Mouse (Mus musculus): Measurements from ENCODE around the gene Nmur1. TPM values are rescaled to one million over a fixed set of nuclear protein-coding genes. Genes with fewer than 3 reads are reported as not detected.

Nmur1 gene
- polyA plus RNA-seq, 1 experiment from 2014 or later = not detected

DNA sequence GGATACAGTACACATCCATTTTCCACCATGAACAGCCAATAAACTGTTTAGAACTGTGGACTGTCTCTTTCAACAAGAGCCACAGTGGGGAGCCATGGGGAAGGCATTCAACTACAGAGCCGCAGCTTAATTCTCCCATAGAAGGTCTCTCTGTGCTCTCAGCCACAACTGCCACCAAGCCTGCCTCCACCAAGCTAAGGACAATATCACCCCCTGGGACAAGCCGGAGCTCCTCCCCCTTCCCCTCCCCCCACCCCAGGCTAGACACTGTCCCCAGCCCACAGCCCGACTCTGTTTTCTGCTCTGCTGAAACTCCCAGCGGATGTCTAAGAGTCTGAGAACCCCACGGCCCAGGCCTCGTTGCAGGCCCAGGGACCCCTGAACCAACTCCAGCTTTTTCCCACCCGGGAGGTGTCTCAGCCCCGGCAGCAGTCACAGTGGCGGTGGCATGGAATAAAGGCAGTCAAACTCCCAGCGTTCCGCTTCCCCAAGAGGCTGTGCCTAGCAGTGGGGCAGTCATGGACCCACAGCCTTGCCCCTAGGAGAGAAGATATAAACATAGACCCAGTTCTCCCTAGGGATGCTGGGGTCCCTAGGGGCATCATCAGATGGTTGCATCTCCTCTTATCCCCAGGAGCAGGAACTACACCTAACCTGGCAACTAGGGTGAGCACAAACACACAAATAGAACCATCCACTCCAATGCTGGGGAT, 1.0 kb downstream of the Nmur1 start:
- Histone ChIP-seq H3K9me3 (no peaks in the 10 kb centered on the region), H3K27me3 (no peaks in the 10 kb centered on the region), H3K4me1 (peaks cover 16% of the 10 kb centered on the region), H3K4me2 (no peak overlapping the region), H3K36me3 (no peaks in the 10 kb centered on the region), H3K9ac (no peak overlapping the region), H3K27ac (peak overlapping the region; percentile 22; the same call in 1 of the 2 replicates), H3K4me3 (no peak overlapping the region)
- 19% methylated on average over 11 of the region's 11 CpGs for WGBS
- ATAC-seq (ENCODE audit: insufficient number of reproducible peaks, insufficient read depth, low FRiP score, low TSS enrichment, low read depth) = no peak

DNA sequence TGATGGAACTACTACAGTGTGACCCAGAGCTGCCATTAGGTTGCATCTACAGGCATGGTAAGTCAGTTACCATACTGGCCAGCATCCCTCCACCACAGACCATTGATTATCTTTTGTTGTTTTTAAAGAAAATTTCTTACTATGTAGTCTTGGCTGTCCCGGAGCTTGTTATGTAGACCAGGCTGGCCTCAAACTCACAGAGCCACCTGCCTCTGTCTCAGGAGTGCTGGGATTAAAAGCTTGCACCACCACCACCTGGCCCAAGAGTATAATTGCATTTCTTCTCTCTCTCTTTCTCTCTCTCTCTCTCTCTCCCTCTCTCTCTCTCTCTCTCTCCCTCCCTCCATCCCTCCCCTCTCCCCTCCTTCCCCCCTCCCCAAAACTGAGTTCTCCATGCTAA, 1.7 kb downstream of the Nmur1 start:
- Histone ChIP-seq H3K27me3 (no peaks in the 10 kb centered on the region), H3K9me3 (no peaks in the 10 kb centered on the region), H3K9ac (no peak overlapping the region), H3K4me2 (no peak overlapping the region), H3K4me1 (peaks cover 16% of the 10 kb centered on the region), H3K27ac (no peak overlapping the region), H3K36me3 (no peaks in the 10 kb centered on the region), H3K4me3 (no peak overlapping the region)
- no peak for ATAC-seq (ENCODE audit: insufficient number of reproducible peaks, insufficient read depth, low FRiP score, low TSS enrichment, low read depth)
- WGBS = 84% methylated on average over 1 of the region's 1 CpGs

DNA sequence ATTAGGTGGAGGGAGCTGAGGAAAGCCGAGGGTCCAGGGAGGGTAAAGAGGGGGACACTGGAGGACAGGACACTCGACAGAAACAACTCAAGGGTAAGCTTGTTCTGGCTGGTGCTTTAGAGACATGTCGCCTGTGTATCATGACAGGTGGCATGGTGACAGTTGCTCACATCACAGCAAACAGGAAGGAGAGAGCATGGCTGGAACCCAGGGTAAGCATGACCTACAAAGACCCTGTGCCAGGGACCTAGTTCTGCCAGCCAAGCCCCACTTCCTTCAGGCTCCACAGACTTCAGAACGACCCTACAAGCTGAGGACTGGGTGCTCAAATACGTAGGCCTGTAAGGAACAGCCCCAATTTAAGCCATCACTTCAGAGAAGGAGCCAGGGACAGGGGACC, 2.1 kb downstream of the Nmur1 start:
- no peaks in the 10 kb centered on the region for H3K9me3 ChIP-seq
- no peak overlapping the region for H3K27ac ChIP-seq
- no peaks in the 10 kb centered on the region for H3K27me3 ChIP-seq
- WGBS = 72% methylated on average over 5 of the region's 5 CpGs
- no peak overlapping the region for H3K9ac ChIP-seq
- ATAC-seq (ENCODE audit: insufficient number of reproducible peaks, insufficient read depth, low FRiP score, low TSS enrichment, low read depth) = no peak
- H3K36me3 ChIP-seq = no peaks in the 10 kb centered on the region
- H3K4me2 ChIP-seq = no peak overlapping the region
- H3K4me3 ChIP-seq = no peak overlapping the region
- peaks cover 16% of the 10 kb centered on the region for H3K4me1 ChIP-seq

DNA sequence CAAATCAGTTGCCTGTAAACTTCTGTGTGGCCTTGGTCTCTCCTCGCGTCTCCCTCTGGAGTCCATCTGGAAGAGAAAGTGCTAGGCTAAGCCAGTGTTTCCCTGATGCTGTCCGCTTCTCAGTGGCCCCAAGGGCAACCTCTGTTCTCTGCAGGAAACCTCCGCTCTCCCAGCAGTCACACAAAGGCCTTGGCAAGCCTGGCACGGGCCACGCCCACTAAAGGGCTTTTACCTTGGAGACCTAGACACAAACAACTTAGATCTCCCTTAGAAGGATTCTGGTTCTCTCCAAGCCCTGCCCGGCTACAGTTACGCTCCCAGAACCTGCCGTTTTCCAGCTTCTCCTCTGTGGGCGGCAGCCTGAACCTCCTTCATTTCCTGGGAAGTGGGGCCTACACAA, 5.0 kb downstream of the Nmur1 start:
- H3K4me2 ChIP-seq = no peak overlapping the region
- no peaks in the 10 kb centered on the region for H3K36me3 ChIP-seq
- 0 out of 2 replicates have a peak overlapping the region, but pooled peaks have one; percentile 39 for H3K27ac ChIP-seq
- H3K4me1 ChIP-seq = peaks cover 16% of the 10 kb centered on the region
- 0 out of 2 replicates have a peak overlapping the region, but pooled peaks have one; percentile 16 for H3K9ac ChIP-seq
- no peaks in the 10 kb centered on the region for H3K9me3 ChIP-seq
- no peak for ATAC-seq (ENCODE audit: insufficient number of reproducible peaks, insufficient read depth, low FRiP score, low TSS enrichment, low read depth)
- no peak overlapping the region for H3K4me3 ChIP-seq
- H3K27me3 ChIP-seq = no peaks in the 10 kb centered on the region
- WGBS = 33% methylated on average over 10 of the region's 10 CpGs

DNA sequence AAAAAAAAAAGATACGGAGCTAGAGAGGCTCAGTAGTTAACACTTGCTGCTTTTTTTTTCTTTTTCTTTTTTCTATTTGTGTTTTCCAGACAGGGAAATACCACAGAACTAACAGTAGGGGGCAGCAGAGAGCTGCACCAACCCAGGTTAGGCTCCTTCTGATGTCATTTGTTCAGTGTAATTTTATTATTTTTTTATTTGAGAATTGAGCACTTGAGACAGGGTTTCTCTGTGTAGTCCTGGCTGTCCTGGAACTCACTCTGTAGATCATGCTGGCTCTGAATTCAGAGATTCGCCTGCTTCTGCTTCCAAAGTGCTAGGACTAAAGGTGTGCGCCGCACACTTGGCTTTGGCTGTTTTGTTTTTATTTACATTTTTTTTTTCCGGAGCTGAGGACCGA, 9.7 kb downstream of the Nmur1 start:
- WGBS = 67% methylated on average over 6 of the region's 6 CpGs
- Histone ChIP-seq H3K36me3 (no peaks in the 10 kb centered on the region), H3K4me2 (no peak overlapping the region), H3K4me3 (no peak overlapping the region), H3K27ac (no peak overlapping the region), H3K9ac (no peak overlapping the region), H3K27me3 (no peaks in the 10 kb centered on the region), H3K9me3 (no peaks in the 10 kb centered on the region), H3K4me1 (peaks cover 5% of the 10 kb centered on the region)
- no peak for ATAC-seq (ENCODE audit: insufficient number of reproducible peaks, insufficient read depth, low FRiP score, low TSS enrichment, low read depth)

DNA sequence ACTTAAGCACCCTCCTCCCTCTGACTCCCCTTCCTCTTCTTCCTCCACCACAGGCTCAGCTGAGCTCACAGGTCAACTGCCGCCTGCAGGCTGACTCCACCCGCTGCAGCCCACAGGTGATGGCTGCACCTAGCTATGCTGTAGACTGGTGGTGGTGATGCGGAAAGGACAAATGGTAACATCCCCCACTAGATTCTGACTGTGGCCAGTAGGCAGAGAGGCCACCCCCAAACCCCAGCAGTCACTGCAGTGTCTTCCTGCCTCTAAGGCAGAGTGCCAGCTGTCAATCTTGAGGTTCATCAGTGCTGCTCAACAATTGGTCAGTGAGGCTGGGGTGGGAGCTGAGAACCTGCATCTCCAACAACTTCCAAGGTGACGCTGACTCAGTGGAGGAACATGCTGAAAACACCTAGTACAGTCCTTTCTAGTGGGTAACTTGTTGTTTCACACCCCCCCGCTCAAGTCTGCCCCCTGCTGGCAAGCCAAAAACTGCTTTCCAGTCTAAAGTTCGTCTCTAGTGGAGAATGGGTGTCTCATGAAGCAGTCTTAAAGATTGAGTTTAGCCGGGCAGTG, 10.3 kb downstream of the Nmur1 start:
- WGBS = 69% methylated on average over 7 of the region's 7 CpGs
- no peaks in the 10 kb centered on the region for H3K9me3 ChIP-seq
- H3K4me2 ChIP-seq = no peak overlapping the region
- H3K4me1 ChIP-seq = no peaks in the 10 kb centered on the region
- ATAC-seq (ENCODE audit: insufficient number of reproducible peaks, insufficient read depth, low FRiP score, low TSS enrichment, low read depth) = no peak
- H3K4me3 ChIP-seq = no peak overlapping the region
- H3K36me3 ChIP-seq = no peaks in the 10 kb centered on the region
- H3K27ac ChIP-seq = no peak overlapping the region
- no peaks in the 10 kb centered on the region for H3K27me3 ChIP-seq
- H3K9ac ChIP-seq = no peak overlapping the region

DNA sequence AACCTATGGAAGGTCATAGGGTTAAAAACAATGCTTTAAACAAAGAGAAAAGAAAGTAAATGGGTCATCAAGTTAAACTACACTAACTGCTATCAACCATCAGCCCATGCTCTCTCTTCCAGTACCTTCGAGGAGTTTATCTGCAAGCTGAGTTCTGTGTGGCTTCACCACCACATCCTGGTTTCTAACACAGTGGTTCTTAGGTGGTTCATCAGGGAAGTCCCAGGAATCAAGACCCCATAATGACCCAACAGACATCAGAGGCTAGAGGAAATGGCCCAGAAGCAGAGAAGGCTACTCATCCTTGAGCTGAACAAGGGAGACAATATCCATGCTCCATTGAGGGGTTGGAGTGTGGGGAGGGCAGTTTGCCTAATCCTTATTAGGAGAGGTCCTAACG, 10.9 kb downstream of the Nmur1 start:
- ATAC-seq (ENCODE audit: insufficient number of reproducible peaks, insufficient read depth, low FRiP score, low TSS enrichment, low read depth) = no peak
- Histone ChIP-seq H3K4me2 (no peak overlapping the region), H3K4me3 (no peak overlapping the region), H3K36me3 (no peaks in the 10 kb centered on the region), H3K27ac (no peak overlapping the region), H3K4me1 (peaks cover 5% of the 10 kb centered on the region; the same call in 1 of the 2 replicates), H3K9me3 (no peaks in the 10 kb centered on the region), H3K9ac (no peak overlapping the region), H3K27me3 (no peaks in the 10 kb centered on the region)
- WGBS = 81% methylated on average over 2 of the region's 2 CpGs

DNA sequence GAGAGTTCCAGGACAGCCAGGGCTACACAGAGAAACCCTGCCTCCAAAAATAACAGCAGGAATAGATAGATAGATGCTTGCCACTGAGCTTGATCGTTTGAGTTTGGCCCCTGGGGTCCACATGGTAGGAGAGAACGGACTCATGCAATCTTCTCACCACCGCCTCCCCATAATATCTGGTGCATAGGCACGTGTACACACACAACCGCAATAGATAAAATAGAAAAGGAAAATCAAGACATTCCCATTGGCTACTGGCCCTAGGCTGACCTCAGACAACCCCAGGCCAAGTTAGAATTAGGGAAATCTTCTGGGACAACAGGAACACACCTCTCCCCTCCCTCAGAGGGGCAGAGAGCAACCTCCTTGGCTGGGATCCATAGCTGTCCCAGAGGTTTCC, 11.3 kb downstream of the Nmur1 start:
- Histone ChIP-seq H3K27me3 (no peaks in the 10 kb centered on the region), H3K27ac (no peak overlapping the region), H3K4me2 (no peak overlapping the region), H3K9me3 (no peaks in the 10 kb centered on the region), H3K36me3 (no peaks in the 10 kb centered on the region), H3K4me3 (no peak overlapping the region), H3K4me1 (peaks cover 8% of the 10 kb centered on the region; the same call in 1 of the 2 replicates), H3K9ac (no peak overlapping the region)
- ATAC-seq (ENCODE audit: insufficient number of reproducible peaks, insufficient read depth, low FRiP score, low TSS enrichment, low read depth) = no peak
- WGBS = 83% methylated on average over 5 of the region's 5 CpGs

DNA sequence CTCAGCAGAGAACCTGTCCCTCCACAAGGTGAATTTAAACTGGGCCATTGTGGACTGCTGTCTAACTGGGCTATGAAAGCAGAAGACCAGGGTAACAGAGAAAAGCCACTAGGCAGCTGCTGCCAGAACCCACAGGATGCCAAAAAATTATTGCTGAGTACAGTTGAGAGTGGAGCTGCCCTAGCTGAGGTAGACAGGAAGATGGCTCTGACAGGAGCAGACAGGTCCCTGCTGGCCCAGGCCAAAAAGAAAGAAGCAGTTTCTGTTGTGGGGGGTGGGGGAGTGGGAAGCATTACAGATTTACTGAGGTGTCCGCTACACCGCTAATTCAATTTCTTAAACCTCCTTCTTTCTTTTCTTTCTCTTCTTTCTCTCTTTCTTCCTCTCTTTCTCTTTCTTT, 16.6 kb downstream of the Nmur1 start:
- 65% methylated on average over 2 of the region's 2 CpGs for WGBS
- Histone ChIP-seq H3K27me3 (no peaks in the 10 kb centered on the region), H3K36me3 (no peaks in the 10 kb centered on the region), H3K9ac (no peak overlapping the region), H3K4me3 (no peak overlapping the region), H3K27ac (no peak overlapping the region), H3K4me2 (no peak overlapping the region), H3K9me3 (no peaks in the 10 kb centered on the region; the same call in 1 of the 2 replicates), H3K4me1 (peaks cover 11% of the 10 kb centered on the region)
- ATAC-seq (ENCODE audit: insufficient number of reproducible peaks, insufficient read depth, low FRiP score, low TSS enrichment, low read depth) = no peak

DNA sequence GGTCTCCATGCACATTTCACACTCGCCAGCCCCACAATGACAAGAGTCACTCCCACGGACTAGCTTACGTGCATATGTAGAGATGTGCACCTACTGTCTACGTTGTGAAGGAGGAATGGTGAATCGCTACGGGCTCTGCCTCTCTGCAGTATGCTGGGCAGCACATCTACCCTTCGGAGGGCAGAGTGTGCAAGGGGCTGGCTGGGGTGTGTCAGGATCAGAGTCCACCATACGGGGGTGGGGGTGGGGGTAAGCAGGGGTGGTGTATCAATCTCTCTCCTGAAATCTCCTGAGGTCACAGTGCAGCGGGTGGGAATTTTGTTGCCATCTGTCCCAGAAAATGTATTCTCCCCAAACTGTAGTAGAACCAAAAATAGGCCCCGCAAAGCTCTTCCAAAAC, 17.5 kb downstream of the Nmur1 start:
- H3K9ac ChIP-seq = no peak overlapping the region
- peaks cover 11% of the 10 kb centered on the region for H3K4me1 ChIP-seq
- H3K27ac ChIP-seq = no peak overlapping the region
- no peak for ATAC-seq (ENCODE audit: insufficient number of reproducible peaks, insufficient read depth, low FRiP score, low TSS enrichment, low read depth)
- no peak overlapping the region for H3K4me2 ChIP-seq
- no peaks in the 10 kb centered on the region for H3K27me3 ChIP-seq
- H3K9me3 ChIP-seq = no peaks in the 10 kb centered on the region; the same call in 1 of the 2 replicates
- no peaks in the 10 kb centered on the region for H3K36me3 ChIP-seq
- 80% methylated on average over 10 of the region's 10 CpGs for WGBS
- H3K4me3 ChIP-seq = no peak overlapping the region

DNA sequence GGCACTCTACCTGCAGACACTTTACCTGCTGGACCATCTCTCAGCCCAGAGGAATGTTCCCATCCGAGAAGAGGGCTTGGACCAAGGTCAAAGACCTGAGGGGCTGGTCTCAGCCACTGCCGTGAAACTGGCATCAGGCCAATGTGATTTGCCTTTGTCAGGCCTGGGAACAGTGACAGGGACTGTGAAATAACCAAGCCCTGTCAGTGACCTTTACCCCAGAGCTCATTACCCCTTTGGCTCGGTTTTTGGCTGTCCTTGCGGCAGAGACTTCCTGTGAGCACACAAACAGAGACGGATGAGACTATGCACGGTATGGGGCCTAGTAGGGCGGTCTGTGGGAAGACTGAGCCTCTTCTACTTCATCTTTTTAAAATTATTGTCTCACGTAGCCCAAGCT, 19.1 kb downstream of the Nmur1 start:
- no peaks in the 10 kb centered on the region for H3K27me3 ChIP-seq
- no peak overlapping the region for H3K27ac ChIP-seq
- no peak overlapping the region for H3K4me2 ChIP-seq
- H3K4me1 ChIP-seq = peaks cover 11% of the 10 kb centered on the region
- no peaks in the 10 kb centered on the region; the same call in 1 of the 2 replicates for H3K9me3 ChIP-seq
- ATAC-seq (ENCODE audit: insufficient number of reproducible peaks, insufficient read depth, low FRiP score, low TSS enrichment, low read depth) = no peak
- H3K9ac ChIP-seq = no peak overlapping the region
- WGBS = 59% methylated on average over 8 of the region's 8 CpGs
- no peaks in the 10 kb centered on the region for H3K36me3 ChIP-seq
- H3K4me3 ChIP-seq = no peak overlapping the region

DNA sequence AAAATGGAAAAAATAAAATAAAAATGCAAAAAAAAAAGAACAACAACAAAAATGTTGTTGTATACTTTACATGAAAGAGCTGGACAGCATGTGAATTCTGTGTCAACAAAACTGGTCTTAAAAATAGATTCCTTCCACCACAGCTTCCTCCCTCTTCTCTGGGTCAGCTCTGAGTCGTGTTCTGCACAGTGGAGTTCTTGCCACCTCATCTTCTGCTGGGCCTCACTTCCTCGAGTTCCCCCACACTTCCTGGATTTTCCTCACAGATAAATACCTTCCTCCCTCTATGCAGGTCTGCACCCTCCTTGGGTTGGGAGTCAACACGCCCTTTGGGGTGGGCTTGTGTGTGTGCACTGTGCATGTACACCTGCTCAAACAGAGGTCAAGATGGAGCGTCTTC, 19.7 kb downstream of the Nmur1 start:
- peaks cover 11% of the 10 kb centered on the region for H3K4me1 ChIP-seq
- H3K27me3 ChIP-seq = no peaks in the 10 kb centered on the region
- no peaks in the 10 kb centered on the region; the same call in 1 of the 2 replicates for H3K9me3 ChIP-seq
- no peak; the same call in 1 of the 2 replicates for ATAC-seq (ENCODE audit: insufficient number of reproducible peaks, insufficient read depth, low FRiP score, low TSS enrichment, low read depth)
- no peak overlapping the region for H3K27ac ChIP-seq
- 71% methylated on average over 4 of the region's 4 CpGs for WGBS
- no peaks in the 10 kb centered on the region for H3K36me3 ChIP-seq
- H3K4me3 ChIP-seq = no peak overlapping the region
- no peak overlapping the region for H3K4me2 ChIP-seq
- no peak overlapping the region for H3K9ac ChIP-seq

Measured in embryonic facial prominence, embryonic 13.5 days (tissue).